In genomic region chr17:62614237-62614636, GRCm38 (mm10) we compare ENCODE assay signal across 13 mouse cellular contexts.
DNase-seq lines count a peak whose midpoint lies in the region; ATAC-seq lines count a peak whose summit lies in the region.
"Had no signal": no experiment of that assay in that cellular context is flagged by ENCODE, and none has a peak within 500 bp of the region (broad histone marks: within the 10 kb centered on the region; RNA-seq: fewer than 3 reads in every experiment).

No protein-coding gene starts in this region.

- H3K36me3 ChIP-seq in heart, embryonic 15.5 days = no peaks in the 10 kb centered on the region
- no peaks in the 10 kb centered on the region for H3K36me3 ChIP-seq in forebrain, embryonic 15.5 days
- no peaks in the 10 kb centered on the region for H3K36me3 ChIP-seq in midbrain, embryonic 16.5 days (ENCODE audit: control insufficient read depth, insufficient read depth, low read length)
- H3K36me3 ChIP-seq: heart, embryonic 10.5 days; liver, embryonic 15.5 days; neural tube, embryonic 13.5 days had no signal

- no peaks in the 10 kb centered on the region for H3K27me3 ChIP-seq in heart, embryonic 15.5 days
- H3K27me3 ChIP-seq in forebrain, embryonic 15.5 days = peaks cover 7% of the 10 kb centered on the region; the same call in 1 of the 2 replicates
- H3K27me3 ChIP-seq in midbrain, embryonic 16.5 days (ENCODE audit: control insufficient read depth, insufficient read depth, low read depth, low read length) = no peaks in the 10 kb centered on the region
- H3K27me3 ChIP-seq: liver, embryonic 15.5 days; neural tube, embryonic 13.5 days had no signal

- peaks cover 10% of the 10 kb centered on the region for H3K4me1 ChIP-seq in heart, embryonic 15.5 days (replicated peaks)
- H3K4me1 ChIP-seq in forebrain, embryonic 15.5 days = peaks cover 14% of the 10 kb centered on the region
- peaks cover 16% of the 10 kb centered on the region for H3K4me1 ChIP-seq in midbrain, embryonic 16.5 days (ENCODE audit: control insufficient read depth, insufficient read depth, low read length)
- H3K4me1 ChIP-seq: liver, embryonic 15.5 days had no signal

- WGBS in heart, embryonic 15.5 days = 46% methylated on average over 8 of the region's 8 CpGs
- WGBS in forebrain, embryonic 15.5 days = 6% methylated on average over 8 of the region's 8 CpGs
- WGBS in midbrain, embryonic 16.5 days = 12% methylated on average over 8 of the region's 8 CpGs

- H3K4me3 ChIP-seq in heart, embryonic 15.5 days = no peak overlapping the region
- no peak overlapping the region for H3K4me3 ChIP-seq in forebrain, embryonic 15.5 days
- H3K4me3 ChIP-seq in midbrain, embryonic 16.5 days (ENCODE audit: low read depth, low read length) = no peak overlapping the region
- H3K4me3 ChIP-seq: heart, embryonic 10.5 days; liver, embryonic 15.5 days; neural tube, embryonic 13.5 days had no signal

- H3K27ac ChIP-seq in heart, embryonic 15.5 days = no peak overlapping the region
- H3K27ac ChIP-seq in forebrain, embryonic 15.5 days (replicated peaks) = no peak overlapping the region
- H3K27ac ChIP-seq in midbrain, embryonic 16.5 days (ENCODE audit: low read length) = no peak overlapping the region
- H3K27ac ChIP-seq: heart, embryonic 10.5 days; liver, embryonic 15.5 days; macrophage; neural tube, embryonic 13.5 days had no signal

- H3K4me2 ChIP-seq in heart, embryonic 15.5 days = 0 out of 2 replicates have a peak overlapping the region, but pooled peaks have one; percentile 30
- H3K4me2 ChIP-seq in forebrain, embryonic 15.5 days (replicated peaks) = no peak overlapping the region; the same call in 1 of the 2 replicates
- peak overlapping the region; percentile 25; the same call in 1 of the 2 replicates for H3K4me2 ChIP-seq in midbrain, embryonic 16.5 days (ENCODE audit: low read length)
- H3K4me2 ChIP-seq: liver, embryonic 15.5 days; neural tube, embryonic 13.5 days had no signal

- intact Hi-C loops in heart, postnatal 25 days (cut with DNase I) = no loop called here

- no peak for DNase-seq in heart, postnatal 25 days (ENCODE audit: low spot score)
- peak; percentile 60 for DNase-seq in embryo, embryonic 11 days
- no peak for DNase-seq in right cerebral cortex, postnatal 36 days (ENCODE audit: low spot score in 2 of 2)
- no peak for DNase-seq in layer of hippocampus, adult 8-10 months (ENCODE audit: low spot score in 2 of 2)
- DNase-seq: cerebellum, adult 11 months; kidney, postnatal 25 days had no signal

- no peaks in the 10 kb centered on the region for H3K9me3 ChIP-seq in heart, embryonic 15.5 days (replicated peaks)
- no peaks in the 10 kb centered on the region for H3K9me3 ChIP-seq in forebrain, embryonic 15.5 days
- H3K9me3 ChIP-seq in midbrain, embryonic 16.5 days (replicated peaks; ENCODE audit: control insufficient read depth, low read length, poor library complexity, severe bottlenecking) = no peaks in the 10 kb centered on the region
- H3K9me3 ChIP-seq: heart, embryonic 10.5 days; liver, embryonic 15.5 days; neural tube, embryonic 13.5 days had no signal

- no peak for ATAC-seq in heart, embryonic 15.5 days (replicated peaks; ENCODE audit: insufficient number of reproducible peaks, insufficient read depth, low FRiP score, low read depth)
- ATAC-seq in forebrain, embryonic 15.5 days (replicated peaks) = 0 out of 2 replicates have a peak, but pooled peaks have one; percentile 23
- peak; percentile 42 for ATAC-seq in midbrain, embryonic 16.5 days

- no peak overlapping the region for H3K9ac ChIP-seq in heart, embryonic 15.5 days
- no peak overlapping the region for H3K9ac ChIP-seq in forebrain, embryonic 15.5 days (replicated peaks)
- no peak overlapping the region for H3K9ac ChIP-seq in midbrain, embryonic 16.5 days (ENCODE audit: low read depth, low read length)
- H3K9ac ChIP-seq: liver, embryonic 15.5 days; neural tube, embryonic 13.5 days had no signal
